Mouse (Mus musculus): ENCODE measurements around the gene Vwa8. TPM values are rescaled to one million over a fixed set of nuclear protein-coding genes. Genes with fewer than 3 reads are reported as not detected.

Vwa8 gene
- polyA plus RNA-seq, 2 experiments, result 11.8 to 14.0 TPM

GRCm38 (mm10) chr14:79114526-79115383 is 265.9 kb downstream of the Vwa8 start:
- Histone ChIP-seq H3K4me2 (replicated peaks; ENCODE audit: low read depth, low read length, severe bottlenecking) (no peak overlapping the region), H3K9me3 (ENCODE audit: control insufficient read depth, low read length) (no peaks in the 10 kb centered on the region), H3K36me3 (ENCODE audit: control insufficient read depth, insufficient read depth, low read length) (no peaks in the 10 kb centered on the region), H3K27ac (replicated peaks; ENCODE audit: low read depth, low read length) (no peak overlapping the region), H3K4me3 (replicated peaks; ENCODE audit: low read length) (no peak overlapping the region), H3K4me1 (ENCODE audit: control insufficient read depth, insufficient read depth, low read length) (no peaks in the 10 kb centered on the region), H3K9ac (ENCODE audit: low read depth, low read length, severe bottlenecking) (no peak overlapping the region), H3K27me3 (ENCODE audit: control insufficient read depth, insufficient read depth, low read length) (no peaks in the 10 kb centered on the region)
- 92% methylated on average over 11 of the region's 11 CpGs for WGBS
- TF ChIP-seq POLR2A (IDR thresholded peaks at IDR 0.05; ENCODE audit: borderline replicate concordance, extremely low read depth, insufficient read depth, insufficient read length), result no peak
- ATAC-seq (ENCODE audit: low FRiP score, low read depth) (no peak), DNase-seq (ENCODE audit: low spot score) (no peak)

GRCm38 (mm10) chr14:79118457-79118856 is 269.6 kb downstream of the Vwa8 start:
- no peaks in the 10 kb centered on the region for H3K36me3 ChIP-seq (ENCODE audit: control insufficient read depth, insufficient read depth, low read length)
- H3K4me1 ChIP-seq (ENCODE audit: control insufficient read depth, insufficient read depth, low read length), result no peaks in the 10 kb centered on the region
- ATAC-seq (ENCODE audit: low FRiP score, low read depth) (no peak), DNase-seq (ENCODE audit: low spot score) (no peak)
- no peak overlapping the region for H3K4me3 ChIP-seq (replicated peaks; ENCODE audit: low read length)
- H3K27ac ChIP-seq (replicated peaks; ENCODE audit: low read depth, low read length), result no peak overlapping the region
- H3K27me3 ChIP-seq (ENCODE audit: control insufficient read depth, insufficient read depth, low read length), result no peaks in the 10 kb centered on the region
- WGBS, result 91% methylated on average over 7 of the region's 7 CpGs
- TF ChIP-seq POLR2A (IDR thresholded peaks at IDR 0.05; ENCODE audit: borderline replicate concordance, extremely low read depth, insufficient read depth, insufficient read length), result no peak
- no peak overlapping the region for H3K4me2 ChIP-seq (replicated peaks; ENCODE audit: low read depth, low read length, severe bottlenecking)
- no peaks in the 10 kb centered on the region for H3K9me3 ChIP-seq (ENCODE audit: control insufficient read depth, low read length)
- H3K9ac ChIP-seq (ENCODE audit: low read depth, low read length, severe bottlenecking), result no peak overlapping the region

DNA sequence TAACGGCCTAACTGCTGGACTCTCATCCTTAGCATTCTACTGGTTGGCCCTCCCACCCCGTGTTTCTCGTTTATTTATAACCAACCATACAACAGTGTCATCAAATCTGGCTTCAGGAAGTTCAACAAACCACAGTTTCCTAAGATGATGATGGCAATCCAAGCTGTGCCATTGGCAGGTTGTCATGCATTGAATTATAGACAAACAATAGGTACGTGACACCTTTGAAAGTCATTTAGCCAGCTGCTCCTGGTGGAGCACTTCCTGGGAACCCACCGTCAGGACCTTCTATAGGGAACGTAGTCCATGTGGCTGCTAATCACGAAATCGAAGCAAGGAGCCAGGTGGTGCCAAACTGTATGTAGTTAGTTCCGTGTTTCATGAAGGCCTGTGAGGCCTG is 270.5 kb downstream of the Vwa8 start:
- no peak for TF ChIP-seq POLR2A (IDR thresholded peaks at IDR 0.05; ENCODE audit: borderline replicate concordance, extremely low read depth, insufficient read depth, insufficient read length)
- DNase-seq (ENCODE audit: low spot score) (no peak), ATAC-seq (ENCODE audit: low FRiP score, low read depth) (no peak)
- H3K9me3 ChIP-seq (ENCODE audit: control insufficient read depth, low read length), result no peaks in the 10 kb centered on the region
- H3K9ac ChIP-seq (ENCODE audit: low read depth, low read length, severe bottlenecking), result no peak overlapping the region
- no peaks in the 10 kb centered on the region for H3K4me1 ChIP-seq (ENCODE audit: control insufficient read depth, insufficient read depth, low read length)
- H3K27me3 ChIP-seq (ENCODE audit: control insufficient read depth, insufficient read depth, low read length), result no peaks in the 10 kb centered on the region
- H3K4me2 ChIP-seq (replicated peaks; ENCODE audit: low read depth, low read length, severe bottlenecking), result no peak overlapping the region
- no peaks in the 10 kb centered on the region for H3K36me3 ChIP-seq (ENCODE audit: control insufficient read depth, insufficient read depth, low read length)
- no peak overlapping the region for H3K4me3 ChIP-seq (replicated peaks; ENCODE audit: low read length)
- WGBS, result 83% methylated on average over 9 of the region's 9 CpGs
- no peak overlapping the region for H3K27ac ChIP-seq (replicated peaks; ENCODE audit: low read depth, low read length)

- Histone ChIP-seq H3K9me3 (ENCODE audit: control insufficient read depth, low read length) (no peaks in the 10 kb centered on the region), H3K27me3 (ENCODE audit: control insufficient read depth, insufficient read depth, low read length) (no peaks in the 10 kb centered on the region), H3K4me1 (ENCODE audit: control insufficient read depth, insufficient read depth, low read length) (no peaks in the 10 kb centered on the region), H3K4me3 (replicated peaks; ENCODE audit: low read length) (no peak overlapping the region), H3K4me2 (replicated peaks; ENCODE audit: low read depth, low read length, severe bottlenecking) (no peak overlapping the region), H3K9ac (ENCODE audit: low read depth, low read length, severe bottlenecking) (no peak overlapping the region), H3K27ac (replicated peaks; ENCODE audit: low read depth, low read length) (no peak overlapping the region), H3K36me3 (ENCODE audit: control insufficient read depth, insufficient read depth, low read length) (no peaks in the 10 kb centered on the region)
- no peak for ATAC-seq (ENCODE audit: low FRiP score, low read depth)
- 80% methylated on average over 11 of the region's 11 CpGs for WGBS
- TF ChIP-seq POLR2A (IDR thresholded peaks at IDR 0.05; ENCODE audit: borderline replicate concordance, extremely low read depth, insufficient read depth, insufficient read length), result no peak
- no peak for DNase-seq (ENCODE audit: low spot score)
Observed at GRCm38 (mm10) chr14:79120681-79121080, 271.8 kb downstream of the Vwa8 start.

GRCm38 (mm10) chr14:79123466-79123865 is 274.6 kb downstream of the Vwa8 start:
- no peaks in the 10 kb centered on the region for H3K27me3 ChIP-seq (ENCODE audit: control insufficient read depth, insufficient read depth, low read length)
- no peaks in the 10 kb centered on the region for H3K36me3 ChIP-seq (ENCODE audit: control insufficient read depth, insufficient read depth, low read length)
- ATAC-seq (ENCODE audit: low FRiP score, low read depth) (no peak), DNase-seq (ENCODE audit: low spot score) (no peak)
- H3K27ac ChIP-seq (replicated peaks; ENCODE audit: low read depth, low read length), result no peak overlapping the region
- no peak for TF ChIP-seq POLR2A (IDR thresholded peaks at IDR 0.05; ENCODE audit: borderline replicate concordance, extremely low read depth, insufficient read depth, insufficient read length)
- H3K9me3 ChIP-seq (ENCODE audit: control insufficient read depth, low read length), result no peaks in the 10 kb centered on the region
- H3K4me3 ChIP-seq (replicated peaks; ENCODE audit: low read length), result no peak overlapping the region
- H3K9ac ChIP-seq (ENCODE audit: low read depth, low read length, severe bottlenecking), result no peak overlapping the region
- WGBS, result 83% methylated on average over 8 of the region's 8 CpGs
- no peaks in the 10 kb centered on the region for H3K4me1 ChIP-seq (ENCODE audit: control insufficient read depth, insufficient read depth, low read length)
- H3K4me2 ChIP-seq (replicated peaks; ENCODE audit: low read depth, low read length, severe bottlenecking), result no peak overlapping the region

Data from limb, embryonic 14.5 days (tissue).